Mouse (Mus musculus) forebrain, embryonic 12.5 days (tissue): ENCODE measurements around the gene Snx10. TPM values are rescaled to one million over a fixed set of nuclear protein-coding genes. Genes with fewer than 3 reads are reported as not detected.
A peak's percentile ranks its signal among the peaks of the same experiment; 100 is the strongest.

Experiments used
- ATAC-seq: fragments of 200-750 bp; cut with Nextera tagmentation; 2 replicates; pipeline ENCODE4 v1.8.0; 2017; ENCODE audit warnings: moderate TSS enrichment; ENCODE audit not compliant: low FRiP score
- H3K27ac ChIP-seq: fragments of 300-500 bp; sonication (generic); 2 replicates; pipeline ENCODE4 v1.5.1; 2016; ENCODE audit warnings: mild to moderate bottlenecking
- H3K27me3 ChIP-seq: fragments of 300-500 bp; sonication (generic); 2 replicates; pipeline ENCODE4 v1.6.1; 2016; ENCODE audit warnings: mild to moderate bottlenecking
- H3K36me3 ChIP-seq: fragments of 300-500 bp; sonication (generic); replicated peaks from 2 replicates; pipeline ENCODE4 v1.6.1; 2016; ENCODE audit warnings: mild to moderate bottlenecking
- H3K4me1 ChIP-seq: fragments of 300-500 bp; sonication (generic); 2 replicates; pipeline ENCODE4 v1.6.1; 2016
- H3K4me2 ChIP-seq: fragments of 300-500 bp; sonication (generic); 2 replicates; pipeline ENCODE4 v1.6.1; 2016; ENCODE audit warnings: mild to moderate bottlenecking, moderate library complexity
- H3K4me3 ChIP-seq: fragments of 300-500 bp; sonication (generic); replicated peaks from 2 replicates; pipeline ENCODE4 v1.5.1; 2016; ENCODE audit warnings: mild to moderate bottlenecking
- H3K9ac ChIP-seq: fragments of 300-500 bp; sonication (generic); 2 replicates; pipeline ENCODE4 v1.6.1; 2016; ENCODE audit warnings: mild to moderate bottlenecking
- H3K9me3 ChIP-seq: fragments of 300-500 bp; sonication (generic); 2 replicates; pipeline ENCODE4 v1.6.1; 2016
- WGBS: fragments of 180-500 bp; shearing (Covaris S2); methylation state at CpG from one replicate; pipeline ENCODE4 v1.1.7; 2016; 5-methylcytosine and 5-hydroxymethylcytosine counted together
- polyA plus RNA-seq: library from polyadenylated mRNA; unstranded; fragments of >200 nt; fragmentation: Nextera tagmentation; extraction: Ambion mirVana; gene quantifications from 2 replicates; pipeline ENCODE4 v1.2.1, GENCODE M21; 2016

Gene Snx10
- polyA plus RNA-seq, 1 experiment from 2014 or later: 39.8 TPM

DNA sequence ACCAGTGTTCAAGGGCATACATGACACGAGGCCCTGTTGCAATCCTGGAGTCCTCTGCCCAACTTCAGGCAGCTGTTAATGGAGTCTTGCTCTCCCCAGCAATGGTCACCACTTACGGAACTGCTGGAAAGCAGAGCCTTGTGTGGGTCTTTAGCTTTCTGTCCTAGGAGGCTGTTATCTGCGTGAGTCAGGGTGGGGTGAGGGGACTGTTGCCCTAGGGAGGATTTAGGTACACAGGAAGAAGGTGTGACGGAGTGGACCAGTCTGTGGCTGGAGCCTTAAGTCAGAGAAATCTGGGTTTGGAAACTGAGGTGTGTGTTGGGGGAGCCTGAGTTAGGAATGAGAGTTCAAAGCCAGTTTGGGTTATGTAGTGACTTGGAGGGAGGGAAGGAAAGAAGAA, 49.4 kb downstream of the Snx10 start:
- Histone ChIP-seq H3K4me1 (no peaks in the 10 kb centered on the region), H3K27ac (no peak overlapping the region), H3K4me2 (no peak overlapping the region), H3K4me3 (no peak overlapping the region), H3K27me3 (no peaks in the 10 kb centered on the region), H3K36me3 (no peaks in the 10 kb centered on the region), H3K9ac (no peak overlapping the region), H3K9me3 (no peaks in the 10 kb centered on the region)
- ATAC-seq: no peak
- WGBS: 93% methylated on average over 4 of the region's 4 CpGs

DNA sequence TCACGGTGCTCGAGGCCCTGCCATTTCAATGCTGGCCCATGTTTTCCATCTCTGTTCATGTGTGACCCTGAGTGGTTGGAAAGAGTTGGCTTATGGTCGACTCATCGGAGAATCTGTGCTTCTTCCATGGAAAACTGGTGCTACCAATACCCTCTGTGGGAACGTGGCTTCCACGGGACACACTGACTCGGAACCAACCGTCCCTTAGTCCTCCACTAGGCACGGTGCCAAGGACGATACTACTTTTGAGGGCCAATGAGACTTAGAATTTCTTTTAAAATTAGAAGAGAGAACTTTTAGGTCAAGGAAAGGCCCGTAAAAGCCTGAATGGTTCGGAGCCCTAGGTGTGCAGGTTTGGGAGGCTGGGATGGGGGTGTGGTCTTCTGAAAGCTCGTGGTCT, 50.4 kb downstream of the Snx10 start:
- H3K4me3 ChIP-seq: no peak overlapping the region
- no peak overlapping the region for H3K4me2 ChIP-seq
- no peak overlapping the region for H3K9ac ChIP-seq
- WGBS: 94% methylated on average over 13 of the region's 13 CpGs
- no peak for ATAC-seq
- H3K9me3 ChIP-seq: no peaks in the 10 kb centered on the region
- H3K27ac ChIP-seq: no peak overlapping the region
- no peaks in the 10 kb centered on the region for H3K27me3 ChIP-seq
- no peaks in the 10 kb centered on the region for H3K36me3 ChIP-seq
- no peaks in the 10 kb centered on the region for H3K4me1 ChIP-seq

- Histone ChIP-seq H3K27ac (no peak overlapping the region), H3K27me3 (no peaks in the 10 kb centered on the region), H3K36me3 (no peaks in the 10 kb centered on the region), H3K4me3 (no peak overlapping the region), H3K4me2 (no peak overlapping the region), H3K9ac (no peak overlapping the region), H3K9me3 (no peaks in the 10 kb centered on the region), H3K4me1 (peaks cover 7% of the 10 kb centered on the region)
- no peak for ATAC-seq
- 84% methylated on average over 4 of the region's 4 CpGs for WGBS
Observed at GRCm38 (mm10) chr6:51578415-51578814, 54.7 kb downstream of the Snx10 start.

DNA sequence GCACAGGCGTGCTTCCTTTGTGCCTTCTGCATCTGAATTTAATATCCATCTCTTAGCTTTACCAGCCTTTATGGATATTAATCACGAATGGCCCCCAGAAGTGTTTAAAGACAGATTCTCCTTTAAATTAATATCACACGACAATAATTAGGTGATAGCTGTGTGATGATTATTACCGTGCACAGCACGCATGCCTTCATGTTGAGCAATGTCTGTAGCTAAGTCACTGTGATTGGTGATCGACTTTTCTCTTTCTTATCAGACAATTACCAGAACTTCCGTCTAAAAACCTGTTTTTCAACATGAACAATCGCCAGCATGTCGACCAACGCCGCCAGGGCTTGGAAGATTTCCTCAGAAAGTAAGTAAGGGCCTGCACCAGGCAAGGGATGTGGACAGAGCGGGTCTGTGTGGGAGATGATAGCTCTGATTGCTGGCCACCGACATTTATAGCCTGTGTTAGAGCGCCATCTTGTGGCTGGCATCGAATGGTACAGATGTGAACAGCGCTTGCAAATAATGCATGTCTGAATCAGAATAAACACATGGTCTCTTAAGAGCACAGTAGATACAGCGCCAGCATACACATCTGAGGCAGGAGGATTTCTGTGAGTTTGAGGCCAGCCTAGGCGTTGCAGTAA, 56.5 kb downstream of the Snx10 start:
- no peaks in the 10 kb centered on the region for H3K9me3 ChIP-seq
- H3K4me1 ChIP-seq: peaks cover 7% of the 10 kb centered on the region
- no peak overlapping the region for H3K27ac ChIP-seq
- WGBS: 35% methylated on average over 18 of the region's 18 CpGs
- H3K36me3 ChIP-seq: 0 out of 2 replicates have a peak, but pooled peaks cover 7% of the 10 kb centered on the region
- no peaks in the 10 kb centered on the region for H3K27me3 ChIP-seq
- no peak overlapping the region for H3K4me2 ChIP-seq
- ATAC-seq: peak; percentile 83
- no peak overlapping the region for H3K4me3 ChIP-seq
- no peak overlapping the region for H3K9ac ChIP-seq

- no peak for ATAC-seq
- H3K4me2 ChIP-seq: no peak overlapping the region
- H3K27ac ChIP-seq: no peak overlapping the region
- H3K9me3 ChIP-seq: no peaks in the 10 kb centered on the region
- no peak overlapping the region for H3K9ac ChIP-seq
- 0 out of 2 replicates have a peak, but pooled peaks cover 7% of the 10 kb centered on the region for H3K36me3 ChIP-seq
- H3K27me3 ChIP-seq: no peaks in the 10 kb centered on the region
- H3K4me3 ChIP-seq: no peak overlapping the region
- peaks cover 10% of the 10 kb centered on the region for H3K4me1 ChIP-seq
- 78% methylated on average over 9 of the region's 9 CpGs for WGBS
Observed at GRCm38 (mm10) chr6:51581418-51581817, 57.7 kb downstream of the Snx10 start.

- no peak for ATAC-seq
- Histone ChIP-seq H3K9ac (no peak overlapping the region), H3K36me3 (0 out of 2 replicates have a peak, but pooled peaks cover 7% of the 10 kb centered on the region), H3K4me2 (no peak overlapping the region), H3K9me3 (no peaks in the 10 kb centered on the region), H3K27ac (no peak overlapping the region), H3K4me1 (peaks cover 10% of the 10 kb centered on the region), H3K27me3 (no peaks in the 10 kb centered on the region), H3K4me3 (no peak overlapping the region)
- WGBS: 90% methylated on average over 9 of the region's 9 CpGs
Observed at GRCm38 (mm10) chr6:51582051-51582450, 58.4 kb downstream of the Snx10 start.

DNA sequence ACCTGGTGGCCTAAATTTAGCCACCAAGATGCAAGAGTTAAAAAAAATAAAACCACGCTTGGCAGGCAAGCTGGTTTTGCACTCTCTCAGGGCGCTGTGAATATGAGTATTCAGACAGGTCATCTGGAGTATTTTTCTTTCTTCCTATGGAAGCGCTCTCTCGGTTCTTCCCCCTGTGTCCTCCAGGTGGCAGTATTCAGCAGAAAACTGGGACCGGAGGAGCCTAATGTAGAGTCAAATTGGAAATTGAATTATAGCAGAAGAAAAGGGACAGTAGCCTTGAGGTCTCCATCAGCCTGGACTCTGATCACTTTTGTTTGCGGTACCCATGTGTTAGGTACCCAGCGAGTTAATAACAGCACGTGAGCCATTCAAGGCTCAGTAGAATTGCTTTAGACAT, 62.3 kb downstream of the Snx10 start:
- H3K4me1 ChIP-seq: peaks cover 12% of the 10 kb centered on the region; the same call in 1 of the 2 replicates
- 37% methylated on average over 8 of the region's 8 CpGs for WGBS
- no peak overlapping the region for H3K4me2 ChIP-seq
- no peaks in the 10 kb centered on the region for H3K9me3 ChIP-seq
- H3K36me3 ChIP-seq: 0 out of 2 replicates have a peak, but pooled peaks cover 7% of the 10 kb centered on the region
- H3K27me3 ChIP-seq: no peaks in the 10 kb centered on the region
- H3K4me3 ChIP-seq: no peak overlapping the region
- H3K9ac ChIP-seq: no peak overlapping the region
- ATAC-seq: peak; percentile 63; the same call in 1 of the 2 replicates
- H3K27ac ChIP-seq: no peak overlapping the region

- H3K4me2 ChIP-seq: no peak overlapping the region
- H3K9ac ChIP-seq: no peak overlapping the region
- no peaks in the 10 kb centered on the region for H3K27me3 ChIP-seq
- H3K27ac ChIP-seq: no peak overlapping the region
- no peaks in the 10 kb centered on the region for H3K9me3 ChIP-seq
- 98% methylated on average over 3 of the region's 3 CpGs for WGBS
- no peak overlapping the region for H3K4me3 ChIP-seq
- peaks cover 12% of the 10 kb centered on the region for H3K4me1 ChIP-seq
- no peak for ATAC-seq
- H3K36me3 ChIP-seq: 0 out of 2 replicates have a peak, but pooled peaks cover 7% of the 10 kb centered on the region
Observed at GRCm38 (mm10) chr6:51587266-51587665, 63.6 kb downstream of the Snx10 start.

- H3K4me2 ChIP-seq: peak overlapping the region; percentile 71
- ATAC-seq: no peak
- H3K27me3 ChIP-seq: no peaks in the 10 kb centered on the region
- H3K9me3 ChIP-seq: no peaks in the 10 kb centered on the region
- 73% methylated on average over 1 of the region's 1 CpGs for WGBS
- no peak overlapping the region for H3K27ac ChIP-seq
- H3K36me3 ChIP-seq: no peaks in the 10 kb centered on the region
- H3K9ac ChIP-seq: no peak overlapping the region
- H3K4me1 ChIP-seq: peaks cover 36% of the 10 kb centered on the region
- no peak overlapping the region for H3K4me3 ChIP-seq
Observed at GRCm38 (mm10) chr6:51591264-51591663, 67.6 kb downstream of the Snx10 start.

GRCm38 (mm10) chr6:51591844-51592243, 68.1 kb downstream of the Snx10 start:
- no peak for ATAC-seq
- H3K4me2 ChIP-seq: peak overlapping the region; percentile 71
- H3K36me3 ChIP-seq: no peaks in the 10 kb centered on the region
- 14% methylated on average over 3 of the region's 3 CpGs for WGBS
- H3K9ac ChIP-seq: peak overlapping the region; percentile 73
- H3K27ac ChIP-seq: peak overlapping the region; percentile 97
- no peaks in the 10 kb centered on the region for H3K27me3 ChIP-seq
- H3K9me3 ChIP-seq: no peaks in the 10 kb centered on the region
- peak overlapping the region; percentile 43 for H3K4me3 ChIP-seq
- H3K4me1 ChIP-seq: peaks cover 36% of the 10 kb centered on the region

DNA sequence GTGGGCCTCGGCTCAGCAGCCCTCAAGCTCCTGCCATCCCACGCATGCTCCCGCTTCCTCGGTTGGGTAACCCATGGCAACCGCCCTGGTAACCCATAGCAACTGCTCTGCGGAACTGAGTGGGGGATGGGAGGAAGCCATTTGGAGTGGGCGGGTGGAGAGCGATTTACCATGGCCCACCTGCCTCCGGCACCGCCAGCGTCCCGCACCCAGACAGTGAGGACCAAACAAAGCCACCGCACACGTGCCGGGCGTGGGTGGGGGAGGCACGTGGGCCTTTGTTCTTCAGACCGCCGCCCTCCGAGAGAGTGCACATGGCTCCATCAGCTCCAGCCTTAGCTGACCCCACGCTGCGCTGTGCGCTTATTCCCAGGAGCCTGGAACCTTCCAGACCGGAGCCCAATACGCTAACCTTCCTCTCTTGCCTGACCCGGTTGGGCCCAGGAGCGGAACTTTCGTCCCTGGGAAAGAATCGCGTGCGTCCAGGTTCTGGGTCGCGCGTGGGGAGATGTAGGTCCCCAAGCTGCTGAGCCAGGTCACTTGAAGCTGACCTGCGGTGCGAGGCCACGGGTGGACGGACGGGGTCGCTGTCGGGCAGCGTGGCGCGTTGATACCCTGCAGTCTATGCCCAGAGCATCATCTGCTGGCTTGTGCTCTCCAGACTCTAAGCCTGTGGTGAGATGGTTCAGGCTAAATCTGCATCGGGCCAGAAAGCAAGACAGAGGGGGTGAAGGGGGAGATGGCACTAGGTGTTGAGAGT, 68.8 kb downstream of the Snx10 start:
- H3K27me3 ChIP-seq: no peaks in the 10 kb centered on the region
- WGBS: under 1% methylated on average over 45 of the region's 45 CpGs
- peak overlapping the region; percentile 97 for H3K27ac ChIP-seq
- peak overlapping the region; percentile 71 for H3K4me2 ChIP-seq
- H3K4me3 ChIP-seq: peak overlapping the region; percentile 43
- H3K36me3 ChIP-seq: no peaks in the 10 kb centered on the region
- peaks cover 37% of the 10 kb centered on the region for H3K4me1 ChIP-seq
- peak overlapping the region; percentile 73 for H3K9ac ChIP-seq
- ATAC-seq: peak; percentile 96
- no peaks in the 10 kb centered on the region for H3K9me3 ChIP-seq

GRCm38 (mm10) chr6:51593446-51594035, 69.8 kb downstream of the Snx10 start:
- WGBS: 26% methylated on average over 10 of the region's 10 CpGs
- H3K9ac ChIP-seq: no peak overlapping the region

More at GRCm38 (mm10) chr6:51593446-51594035, 69.8 kb downstream of the Snx10 start:
- Histone ChIP-seq H3K36me3 (no peaks in the 10 kb centered on the region), H3K4me3 (no peak overlapping the region), H3K4me1 (peaks cover 44% of the 10 kb centered on the region), H3K4me2 (peak overlapping the region; percentile 71), H3K27ac (peak overlapping the region; percentile 97), H3K9me3 (no peaks in the 10 kb centered on the region), H3K27me3 (no peaks in the 10 kb centered on the region)
- no peak for ATAC-seq
